Comparison of ENCODE assay signal across 24 mouse cellular contexts in the genomic region with DNA sequence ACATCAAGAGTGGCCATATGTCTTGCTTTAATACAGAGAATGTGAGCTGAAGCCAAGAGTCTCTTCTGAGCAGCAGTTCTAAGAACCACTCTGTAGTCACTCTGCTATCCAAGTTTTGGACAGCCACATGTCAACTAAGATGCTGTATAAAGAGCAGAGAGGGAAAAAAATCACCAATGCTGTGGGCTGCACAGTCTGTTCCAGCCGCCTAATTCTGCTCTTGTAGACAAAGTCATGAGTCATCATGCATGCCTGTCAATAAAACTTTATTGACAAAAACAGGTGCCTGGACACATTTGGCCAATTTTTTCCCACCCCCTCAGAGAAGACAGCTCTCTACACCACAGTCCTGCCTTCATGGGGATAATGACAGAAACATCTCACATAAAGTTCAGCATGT.
DNase-seq lines count a peak whose midpoint lies in the region; ATAC-seq and TF ChIP-seq lines count a peak whose summit lies in the region.
"Had no signal": no experiment of that assay in that cellular context is flagged by ENCODE, and none has a peak within 500 bp of the region (broad histone marks: within the 10 kb centered on the region; RNA-seq: fewer than 3 reads in every experiment).

No protein-coding gene starts in this region.

- no peak overlapping the region for H3K4me2 ChIP-seq in forebrain, postnatal 0 days (ENCODE audit: low read depth)
- H3K4me2 ChIP-seq in myocyte (ENCODE audit: low read depth) = peak overlapping the region; percentile 37
- H3K4me2 ChIP-seq in hindbrain, postnatal 0 days (ENCODE audit: low read depth, low read length) = no peak overlapping the region
- H3K4me2 ChIP-seq: forebrain, embryonic 15.5 days; heart, embryonic 11.5 days; kidney, embryonic 15.5 days; midbrain, embryonic 15.5 days; neural tube, embryonic 15.5 days had no signal

- peak; percentile 56 for ATAC-seq in forebrain, postnatal 0 days
- ATAC-seq in monocyte, adult 5-6 weeks (replicated peaks; ENCODE audit: insufficient number of reproducible peaks, low FRiP score, low TSS enrichment, poor library complexity, severe bottlenecking) = no peak
- ATAC-seq in hindbrain, postnatal 0 days = no peak
- ATAC-seq: CD4-positive, CD25-positive, alpha-beta regulatory T cell, adult 4 months; forebrain, embryonic 15.5 days; hindbrain, embryonic 16.5 days; intestine, postnatal 0 days; lung, postnatal 0 days; midbrain, embryonic 15.5 days had no signal

- H3K27me3 ChIP-seq in forebrain, postnatal 0 days (ENCODE audit: insufficient read depth, low read length) = no peaks in the 10 kb centered on the region
- no peaks in the 10 kb centered on the region for H3K27me3 ChIP-seq in forebrain, embryonic 10.5 days (ENCODE audit: poor library complexity, severe bottlenecking)
- no peaks in the 10 kb centered on the region for H3K27me3 ChIP-seq in myocyte (ENCODE audit: control insufficient read depth, insufficient read depth, insufficient read length)
- H3K27me3 ChIP-seq in hindbrain, postnatal 0 days (ENCODE audit: insufficient read depth, low read length) = no peaks in the 10 kb centered on the region
- H3K27me3 ChIP-seq: forebrain, embryonic 15.5 days; kidney, embryonic 15.5 days; midbrain, embryonic 15.5 days; neural tube, embryonic 15.5 days had no signal

- H3K79me2 ChIP-seq in myocyte (ENCODE audit: control insufficient read depth, insufficient read depth) = no peaks in the 10 kb centered on the region

- TF ChIP-seq POLR2A in embryonic fibroblast, embryonic 13.5 days (IDR thresholded peaks at IDR 0.05; ENCODE audit: low read depth, low read length) = no peak
- no peak for TF ChIP-seq POLR2A in myocyte (IDR thresholded peaks at IDR 0.05; ENCODE audit: insufficient read length, low read depth)

- DNase-seq in forebrain, postnatal 0 days = no peak
- no peak for DNase-seq in forebrain, embryonic 10.5 days (ENCODE audit: extremely low spot score, low spot score)
- peak; percentile 13 to 23 for DNase-seq in layer of hippocampus, adult 8-10 months (ENCODE audit: low spot score in 2 of 2)
- no peak for DNase-seq in layer of hippocampus, postnatal 10 days (ENCODE audit: low spot score in 2 of 2)
- DNase-seq in hindbrain, postnatal 0 days (ENCODE audit: low spot score) = no peak
- DNase-seq: adrenal gland, postnatal 36 days; cerebellum, adult 11 months; cerebellum, postnatal 10 days; kidney, postnatal 4 days; thymus, postnatal 14 days had no signal

- H3K9me3 ChIP-seq in forebrain, postnatal 0 days (ENCODE audit: low read length) = no peaks in the 10 kb centered on the region
- H3K9me3 ChIP-seq in forebrain, embryonic 10.5 days = no peaks in the 10 kb centered on the region
- H3K9me3 ChIP-seq in hindbrain, postnatal 0 days (ENCODE audit: low read length) = no peaks in the 10 kb centered on the region
- H3K9me3 ChIP-seq: forebrain, embryonic 15.5 days; hindbrain, embryonic 10.5 days; kidney, embryonic 15.5 days; midbrain, embryonic 15.5 days; neural tube, embryonic 15.5 days had no signal

- no peak overlapping the region for H3K4me3 ChIP-seq in forebrain, postnatal 0 days (ENCODE audit: low read depth, low read length)
- H3K4me3 ChIP-seq in forebrain, embryonic 10.5 days = no peak overlapping the region
- no peak overlapping the region for H3K4me3 ChIP-seq in embryonic fibroblast, embryonic 13.5 days (ENCODE audit: insufficient read depth, low read length)
- no peak overlapping the region for H3K4me3 ChIP-seq in myocyte
- H3K4me3 ChIP-seq in hindbrain, postnatal 0 days (ENCODE audit: low read length) = no peak overlapping the region
- H3K4me3 ChIP-seq: forebrain, embryonic 15.5 days; hindbrain, embryonic 10.5 days; kidney, embryonic 15.5 days; midbrain, embryonic 15.5 days; neural tube, embryonic 15.5 days had no signal

- TF ChIP-seq CTCF in forebrain, postnatal 0 days (IDR thresholded peaks at IDR 0.05; ENCODE audit: low read depth) = no peak
- no peak for TF ChIP-seq CTCF in embryonic fibroblast, embryonic 13.5 days (IDR thresholded peaks at IDR 0.05; ENCODE audit: borderline replicate concordance, insufficient read depth, low read length)
- no peak for TF ChIP-seq CTCF in hindbrain, postnatal 0 days (IDR thresholded peaks at IDR 0.05; ENCODE audit: low read depth)

- H3K36me3 ChIP-seq in forebrain, postnatal 0 days (ENCODE audit: insufficient read depth) = no peaks in the 10 kb centered on the region
- no peaks in the 10 kb centered on the region for H3K36me3 ChIP-seq in forebrain, embryonic 10.5 days (replicated peaks)
- no peaks in the 10 kb centered on the region for H3K36me3 ChIP-seq in myocyte (ENCODE audit: control insufficient read depth, insufficient read depth)
- H3K36me3 ChIP-seq in hindbrain, postnatal 0 days (ENCODE audit: insufficient read depth, low read length) = no peaks in the 10 kb centered on the region
- H3K36me3 ChIP-seq: forebrain, embryonic 15.5 days; hindbrain, embryonic 10.5 days; kidney, embryonic 15.5 days; midbrain, embryonic 15.5 days; neural tube, embryonic 15.5 days had no signal

- 58% methylated on average over 1 of the region's 1 CpGs for WGBS in forebrain, postnatal 0 days
- WGBS in forebrain, embryonic 10.5 days = 76% methylated on average over 1 of the region's 1 CpGs
- 77% methylated on average over 1 of the region's 1 CpGs for WGBS in hindbrain, postnatal 0 days

- no peak overlapping the region for H3K27ac ChIP-seq in forebrain, postnatal 0 days (ENCODE audit: low read depth, low read length)
- no peak overlapping the region for H3K27ac ChIP-seq in forebrain, embryonic 10.5 days
- peak overlapping the region; percentile 82; the same call in 1 of the 2 replicates for H3K27ac ChIP-seq in embryonic fibroblast, embryonic 13.5 days (ENCODE audit: insufficient read depth, low read length)
- H3K27ac ChIP-seq in hindbrain, postnatal 0 days = no peak overlapping the region
- H3K27ac ChIP-seq: forebrain, embryonic 15.5 days; hindbrain, embryonic 10.5 days; kidney, embryonic 15.5 days; macrophage; midbrain, embryonic 15.5 days; neural tube, embryonic 15.5 days had no signal

- H3K9ac ChIP-seq in forebrain, postnatal 0 days = no peak overlapping the region
- H3K9ac ChIP-seq in hindbrain, postnatal 0 days (replicated peaks; ENCODE audit: low read length) = no peak overlapping the region
- H3K9ac ChIP-seq: forebrain, embryonic 15.5 days; kidney, embryonic 15.5 days; midbrain, embryonic 15.5 days; neural tube, embryonic 15.5 days had no signal

- no peaks in the 10 kb centered on the region for H3K4me1 ChIP-seq in forebrain, postnatal 0 days (ENCODE audit: insufficient read depth)
- H3K4me1 ChIP-seq in forebrain, embryonic 10.5 days = peaks cover 20% of the 10 kb centered on the region
- H3K4me1 ChIP-seq in embryonic fibroblast, embryonic 13.5 days (ENCODE audit: control insufficient read depth, insufficient read depth, low read length) = 0 out of 2 replicates have a peak, but pooled peaks cover 5% of the 10 kb centered on the region
- 0 out of 2 replicates have a peak, but pooled peaks cover 5% of the 10 kb centered on the region for H3K4me1 ChIP-seq in hindbrain, postnatal 0 days (ENCODE audit: insufficient read depth, low read length)
- H3K4me1 ChIP-seq: forebrain, embryonic 15.5 days; midbrain, embryonic 15.5 days; neural tube, embryonic 15.5 days had no signal

- no peak overlapping the region for H3ac ChIP-seq in myocyte (ENCODE audit: control insufficient read depth, insufficient read length)

TF ChIP-seq in myocyte, 11 proteins besides CTCF, POLR2A, EP300 and RAD21:
- TF ChIP-seq MYOD1 (IDR thresholded peaks at IDR 0.05; ENCODE audit: control insufficient read depth in 1 of 3, insufficient read length in 2 of 3, low read depth in 2 of 3) = peak; percentile 84 to 90 (median 84)
- TF ChIP-seq POLR2AphosphoS2 (IDR thresholded peaks at IDR 0.05; ENCODE audit: insufficient read length, low read depth) = no peak
- TF ChIP-seq TCF12 (IDR thresholded peaks at IDR 0.05; ENCODE audit: insufficient read depth, poor library complexity, severe bottlenecking) = peak; percentile 67

Comparison
In these comparisons a context has a peak if more than half of its experiments do, and no peak if none do; other contexts are left out.
1. DNase-seq: peak in layer of hippocampus, adult 8-10 months (2 of 2); none in forebrain, postnatal 0 days (single experiment), forebrain, embryonic 10.5 days (single experiment), layer of hippocampus, postnatal 10 days (0 of 2) and hindbrain, postnatal 0 days (single experiment).